Mouse (Mus musculus) hindbrain, embryonic 11.5 days (tissue): Measurements from ENCODE around the gene Nfkbib. TPM values are rescaled to one million over a fixed set of nuclear protein-coding genes. Genes with fewer than 3 reads are reported as not detected.
A peak's percentile ranks its signal among the peaks of the same experiment; 100 is the strongest.

Experiments used
- ATAC-seq: fragments of 200-750 bp; cut with Nextera tagmentation; 2 replicates; pipeline ENCODE4 v1.8.0; 2017; ENCODE audit warnings: mild to moderate bottlenecking, moderate TSS enrichment, moderate library complexity; ENCODE audit not compliant: low FRiP score
- DNase-seq: peaks from one replicate; pipeline ENCODE4 v3.0.0-alpha.2; 2015; ENCODE audit warnings: low spot score
- H3K27ac ChIP-seq: fragments of 300-500 bp; sonication (generic); 2 replicates; pipeline ENCODE4 v1.5.1; 2014; ENCODE audit warnings: mild to moderate bottlenecking, low read depth, low read length
- H3K27me3 ChIP-seq: fragments of 300-500 bp; sonication (generic); 2 replicates; pipeline ENCODE4 v1.6.1; 2014; ENCODE audit warnings: mild to moderate bottlenecking, low read length, moderate library complexity, mixed read lengths; ENCODE audit not compliant: control insufficient read depth, insufficient read depth
- H3K36me3 ChIP-seq: fragments of 300-500 bp; sonication (generic); 2 replicates; pipeline ENCODE4 v1.6.1; 2014; ENCODE audit warnings: mild to moderate bottlenecking, low read length, moderate library complexity, mixed read lengths; ENCODE audit not compliant: control insufficient read depth, insufficient read depth
- H3K4me1 ChIP-seq: fragments of 300-500 bp; sonication (generic); replicated peaks from 2 replicates; pipeline ENCODE4 v1.6.1; 2014; ENCODE audit warnings: low read length, mixed read lengths; ENCODE audit not compliant: control insufficient read depth, insufficient read depth
- H3K4me2 ChIP-seq: fragments of 300-500 bp; sonication (generic); replicated peaks from 2 replicates; pipeline ENCODE4 v1.6.1; 2014; ENCODE audit warnings: mild to moderate bottlenecking, low read depth, low read length
- H3K4me3 ChIP-seq: fragments of 300-500 bp; sonication (generic); 2 replicates; pipeline ENCODE4 v1.5.1; 2014; ENCODE audit warnings: low read depth, low read length
- H3K9ac ChIP-seq: fragments of 300-500 bp; sonication (generic); 2 replicates; pipeline ENCODE4 v1.6.1; 2014; ENCODE audit warnings: low read depth, low read length
- H3K9me3 ChIP-seq: fragments of 300-500 bp; sonication (generic); 2 replicates; pipeline ENCODE4 v1.6.1; 2016; ENCODE audit warnings: low read length; ENCODE audit not compliant: control insufficient read depth
- WGBS: fragments of 180-500 bp; shearing (Covaris S2); extraction: QIAGEN DNeasy Blood & Tissue Kit; methylation state at CpG from one replicate; pipeline ENCODE4 v1.1.7; 2014; 5-methylcytosine and 5-hydroxymethylcytosine counted together
- polyA plus RNA-seq: library from polyadenylated mRNA; unstranded; fragments of >200 nt; fragmentation: Nextera tagmentation; extraction: Ambion mirVana; gene quantifications from 2 replicates; pipeline ENCODE4 v1.2.1, GENCODE M21; 2014

The Nfkbib gene
- polyA plus RNA-seq, 1 experiment from 2014 or later, result 42.0 TPM

GRCm38 (mm10) chr7:28802846-28803588, 35.7 kb upstream of the Nfkbib start:
- Histone ChIP-seq H3K4me2 (no peak overlapping the region), H3K9me3 (no peaks in the 10 kb centered on the region), H3K9ac (0 out of 2 replicates have a peak overlapping the region, but pooled peaks have one; percentile 17), H3K27me3 (no peaks in the 10 kb centered on the region), H3K36me3 (no peaks in the 10 kb centered on the region), H3K27ac (peak overlapping the region; percentile 43; the same call in 1 of the 2 replicates), H3K4me1 (peaks cover 9% of the 10 kb centered on the region; the same call in 1 of the 2 replicates), H3K4me3 (no peak overlapping the region)
- DNase-seq (no peak), ATAC-seq (no peak)
- WGBS, result 9% methylated on average over 10 of the region's 10 CpGs

- Histone ChIP-seq H3K36me3 (no peaks in the 10 kb centered on the region), H3K9ac (no peak overlapping the region), H3K9me3 (no peaks in the 10 kb centered on the region), H3K27me3 (no peaks in the 10 kb centered on the region), H3K4me1 (peaks cover 5% of the 10 kb centered on the region; the same call in 1 of the 2 replicates), H3K27ac (no peak overlapping the region), H3K4me3 (no peak overlapping the region), H3K4me2 (no peak overlapping the region)
- DNase-seq (no peak), ATAC-seq (no peak)
- 30% methylated on average over 10 of the region's 10 CpGs for WGBS
Measured at GRCm38 (mm10) chr7:28801901-28802670, 34.8 kb upstream of the Nfkbib start.

- Histone ChIP-seq H3K4me3 (no peak overlapping the region), H3K4me1 (peaks cover 5% of the 10 kb centered on the region; the same call in 1 of the 2 replicates), H3K36me3 (no peaks in the 10 kb centered on the region), H3K9me3 (no peaks in the 10 kb centered on the region), H3K27ac (no peak overlapping the region), H3K9ac (no peak overlapping the region), H3K4me2 (no peak overlapping the region), H3K27me3 (no peaks in the 10 kb centered on the region)
- ATAC-seq (no peak), DNase-seq (no peak)
- WGBS, result 78% methylated on average over 3 of the region's 3 CpGs
Measured at GRCm38 (mm10) chr7:28801451-28801850, 34.1 kb upstream of the Nfkbib start.

GRCm38 (mm10) chr7:28799994-28800393, 32.7 kb upstream of the Nfkbib start:
- no peaks in the 10 kb centered on the region for H3K36me3 ChIP-seq
- H3K4me3 ChIP-seq, result no peak overlapping the region
- H3K4me2 ChIP-seq, result no peak overlapping the region
- H3K4me1 ChIP-seq, result 0 out of 2 replicates have a peak, but pooled peaks cover 5% of the 10 kb centered on the region
- no peaks in the 10 kb centered on the region for H3K27me3 ChIP-seq
- no peak for ATAC-seq
- 90% methylated on average over 9 of the region's 9 CpGs for WGBS
- no peak for DNase-seq
- no peak overlapping the region for H3K9ac ChIP-seq
- H3K27ac ChIP-seq, result no peak overlapping the region
- no peaks in the 10 kb centered on the region for H3K9me3 ChIP-seq

- H3K9ac ChIP-seq, result peak overlapping the region; percentile 50
- DNase-seq (peak; percentile 85), ATAC-seq (peak; percentile 60)
- no peak overlapping the region for H3K27ac ChIP-seq
- H3K27me3 ChIP-seq, result no peaks in the 10 kb centered on the region
- 20% methylated on average over 32 of the region's 32 CpGs for WGBS
- H3K4me3 ChIP-seq, result peak overlapping the region; percentile 14
- H3K4me1 ChIP-seq, result no peaks in the 10 kb centered on the region
- peak overlapping the region; percentile 28 for H3K4me2 ChIP-seq
- H3K36me3 ChIP-seq, result no peaks in the 10 kb centered on the region
- H3K9me3 ChIP-seq, result no peaks in the 10 kb centered on the region
Measured at GRCm38 (mm10) chr7:28796562-28796975, 29.3 kb upstream of the Nfkbib start.

GRCm38 (mm10) chr7:28795832-28796231, 28.5 kb upstream of the Nfkbib start:
- Histone ChIP-seq H3K4me3 (no peak overlapping the region), H3K4me1 (no peaks in the 10 kb centered on the region), H3K9me3 (no peaks in the 10 kb centered on the region), H3K9ac (no peak overlapping the region), H3K27me3 (no peaks in the 10 kb centered on the region), H3K36me3 (no peaks in the 10 kb centered on the region), H3K27ac (no peak overlapping the region), H3K4me2 (no peak overlapping the region)
- no peak for DNase-seq
- no peak for ATAC-seq
- WGBS, result 74% methylated on average over 15 of the region's 15 CpGs

GRCm38 (mm10) chr7:28794496-28794895, 27.2 kb upstream of the Nfkbib start:
- Histone ChIP-seq H3K27ac (no peak overlapping the region), H3K4me1 (no peaks in the 10 kb centered on the region), H3K4me3 (no peak overlapping the region), H3K4me2 (no peak overlapping the region), H3K36me3 (no peaks in the 10 kb centered on the region), H3K27me3 (no peaks in the 10 kb centered on the region), H3K9me3 (no peaks in the 10 kb centered on the region), H3K9ac (no peak overlapping the region)
- no peak for DNase-seq
- no peak for ATAC-seq
- WGBS, result 86% methylated on average over 3 of the region's 3 CpGs

- H3K36me3 ChIP-seq, result no peaks in the 10 kb centered on the region
- ATAC-seq, result no peak
- H3K27ac ChIP-seq, result no peak overlapping the region
- no peaks in the 10 kb centered on the region; the same call in 1 of the 2 replicates for H3K4me1 ChIP-seq
- no peaks in the 10 kb centered on the region for H3K9me3 ChIP-seq
- 31% methylated on average over 2 of the region's 2 CpGs for WGBS
- no peak overlapping the region for H3K4me2 ChIP-seq
- H3K9ac ChIP-seq, result no peak overlapping the region
- H3K4me3 ChIP-seq, result no peak overlapping the region
- no peak for DNase-seq
- H3K27me3 ChIP-seq, result no peaks in the 10 kb centered on the region
Measured at GRCm38 (mm10) chr7:28793834-28794233, 26.5 kb upstream of the Nfkbib start.
